Mouse (Mus musculus) erythroid progenitor cell, adult 5-6 weeks (primary cell): ENCODE measurements around the gene Trak1. TPM values are rescaled to one million over a fixed set of nuclear protein-coding genes. Genes with fewer than 3 reads are reported as not detected.

Source experiments
- ATAC-seq: replicated peaks from 2 replicates; pipeline ENCODE4 v1.8.0; 2016; ENCODE audit warnings: moderate number of reproducible peaks, mild to moderate bottlenecking, moderate TSS enrichment, inconsistent platforms; ENCODE audit not compliant: poor library complexity, low FRiP score, severe bottlenecking
- total RNA-seq, 2 experiments: library from RNA; stranded (forward) in 1 of 2; stranded (reverse) in 1 of 2; fragments of 150-400 nt in 1 of 2; fragments of 186-747, 209-891 nt in 1 of 2; gene quantifications; 2 replicates each; pipeline versions ENCODE4 v1.2.3 to v1.2.4; 2015 to 2017; ENCODE audit warnings: low replicate concordance in 2 of 2

The Trak1 gene
- total RNA-seq, 2 experiments from 2014 or later = 5.8 to 13.4 TPM

GRCm38 (mm10) chr9:121452342-121452942 is 155.1 kb downstream of the Trak1 start:
- ATAC-seq = peak; percentile 83

- ATAC-seq = no peak
Observed at GRCm38 (mm10) chr9:121454891-121455290, 157.6 kb downstream of the Trak1 start.

- no peak for ATAC-seq
Observed at GRCm38 (mm10) chr9:121456739-121457515, 159.6 kb downstream of the Trak1 start.

GRCm38 (mm10) chr9:121458466-121458865 is 161.2 kb downstream of the Trak1 start:
- ATAC-seq = peak; percentile 62; the same call in 1 of the 2 replicates

- ATAC-seq = no peak
Observed at GRCm38 (mm10) chr9:121459950-121460349, 162.6 kb downstream of the Trak1 start.

- ATAC-seq = no peak
Observed at GRCm38 (mm10) chr9:121460527-121460926, 163.2 kb downstream of the Trak1 start.

- ATAC-seq = no peak
Observed at GRCm38 (mm10) chr9:121467460-121467859, 170.2 kb downstream of the Trak1 start.

GRCm38 (mm10) chr9:121469711-121470110 is 172.4 kb downstream of the Trak1 start:
- ATAC-seq = no peak

- no peak for ATAC-seq
Observed at GRCm38 (mm10) chr9:121474771-121475170, 177.5 kb downstream of the Trak1 start.

- ATAC-seq = no peak
Observed at GRCm38 (mm10) chr9:121475488-121476452, 178.5 kb downstream of the Trak1 start.

- peak; percentile 70 for ATAC-seq
Observed at GRCm38 (mm10) chr9:121477305-121477911, 180.1 kb downstream of the Trak1 start.

- ATAC-seq = 0 out of 2 replicates have a peak, but pooled peaks have one; percentile 52
Observed at GRCm38 (mm10) chr9:121479453-121479852, 182.2 kb downstream of the Trak1 start.

GRCm38 (mm10) chr9:121487216-121487615 is 189.9 kb downstream of the Trak1 start:
- ATAC-seq = no peak

- no peak for ATAC-seq
Observed at GRCm38 (mm10) chr9:121491592-121492240, 194.4 kb downstream of the Trak1 start.

GRCm38 (mm10) chr9:121494006-121494767 is 196.9 kb downstream of the Trak1 start:
- no peak for ATAC-seq

- no peak for ATAC-seq
Observed at GRCm38 (mm10) chr9:121495529-121495928, 198.2 kb downstream of the Trak1 start, which contains the start of gene Cck. Gene Cck (minus strand): TSS chr9:121495694.

GRCm38 (mm10) chr9:121496102-121496501 is 198.8 kb downstream of the Trak1 start:
- no peak for ATAC-seq

GRCm38 (mm10) chr9:121505346-121505745 is 208.0 kb downstream of the Trak1 start:
- no peak for ATAC-seq
